Mouse (Mus musculus) forelimb bud, embryonic 11.5 days (tissue): ENCODE data around the gene Smtnl1.
A peak's percentile ranks its signal among the peaks of the same experiment; 100 is the strongest.
"Not testable (repeated sequence)": the region's sequence is repeated elsewhere in the genome, so short reads cannot be mapped to it uniquely, and the experiment has no call there.

Source experiments
- DNase-seq: peaks from one replicate; pipeline ENCODE4 v3.0.0-alpha.2; 2012; ENCODE audit warnings: low read depth, low spot score

Gene Smtnl1

GRCm38 (mm10) chr2:84838993-84839980 is 16.8 kb upstream of the Smtnl1 start:
- peak; percentile 58 for DNase-seq

GRCm38 (mm10) chr2:84838593-84838949 is 16.1 kb upstream of the Smtnl1 start, which contains the start of gene Slc43a1:
TSS of gene Slc43a1 (plus strand) at chr2:84838850.
- DNase-seq: no peak

GRCm38 (mm10) chr2:84837817-84838592 is 15.6 kb upstream of the Smtnl1 start:
- no peak for DNase-seq

GRCm38 (mm10) chr2:84837107-84837506 is 14.7 kb upstream of the Smtnl1 start:
- DNase-seq: no peak

- DNase-seq: peak; percentile 91
Observed at GRCm38 (mm10) chr2:84831666-84832391, 9.4 kb upstream of the Smtnl1 start.

GRCm38 (mm10) chr2:84827283-84827920 is 5.0 kb upstream of the Smtnl1 start:
- DNase-seq: no peak

GRCm38 (mm10) chr2:84826488-84827282 is 4.2 kb upstream of the Smtnl1 start, which contains the start of gene Timm10:
TSS of gene Timm10 (plus strand) at chr2:84826997.
- peak; percentile 94 for DNase-seq

- DNase-seq: no peak
Observed at GRCm38 (mm10) chr2:84823237-84823636, 785 bp upstream of the Smtnl1 start.

GRCm38 (mm10) chr2:84819861-84820260 is 2.6 kb downstream of the Smtnl1 start:
- DNase-seq: no peak

- DNase-seq: no peak
Observed at GRCm38 (mm10) chr2:84812676-84813075, 9.8 kb downstream of the Smtnl1 start.

- no peak for DNase-seq
Observed at GRCm38 (mm10) chr2:84811880-84812279, 10.6 kb downstream of the Smtnl1 start.

GRCm38 (mm10) chr2:84810886-84811577 is 11.4 kb downstream of the Smtnl1 start:
- DNase-seq: peak; percentile 59

GRCm38 (mm10) chr2:84810526-84810885 is 11.9 kb downstream of the Smtnl1 start:
- DNase-seq: no peak

- DNase-seq: no peak
Observed at GRCm38 (mm10) chr2:84809330-84809729, 13.1 kb downstream of the Smtnl1 start.

- DNase-seq: no peak
Observed at GRCm38 (mm10) chr2:84806546-84806945, 15.9 kb downstream of the Smtnl1 start.

GRCm38 (mm10) chr2:84803963-84804362 is 18.5 kb downstream of the Smtnl1 start:
- DNase-seq: no peak

GRCm38 (mm10) chr2:84801223-84801622 is 21.2 kb downstream of the Smtnl1 start:
- DNase-seq: not testable (repeated sequence)

- no peak for DNase-seq
Observed at GRCm38 (mm10) chr2:84800304-84800703, 22.1 kb downstream of the Smtnl1 start.

- DNase-seq: peak; percentile 68
Observed at GRCm38 (mm10) chr2:84799041-84799561, 23.4 kb downstream of the Smtnl1 start.
